Mouse (Mus musculus) heart, postnatal 0 days (tissue): ENCODE data around the gene Slc22a12.

ENCODE experiments used
- CTCF ChIP-seq: IDR thresholded peaks from 2 replicates; pipeline ENCODE4 v1.5.1; 2016; ENCODE audit warnings: antibody characterized with exemption, control low read depth, low read depth
- EP300 ChIP-seq: IDR thresholded peaks from 2 replicates; pipeline ENCODE4 v1.6.1; 2016; ENCODE audit warnings: antibody characterized with exemption, low read depth

DNA sequence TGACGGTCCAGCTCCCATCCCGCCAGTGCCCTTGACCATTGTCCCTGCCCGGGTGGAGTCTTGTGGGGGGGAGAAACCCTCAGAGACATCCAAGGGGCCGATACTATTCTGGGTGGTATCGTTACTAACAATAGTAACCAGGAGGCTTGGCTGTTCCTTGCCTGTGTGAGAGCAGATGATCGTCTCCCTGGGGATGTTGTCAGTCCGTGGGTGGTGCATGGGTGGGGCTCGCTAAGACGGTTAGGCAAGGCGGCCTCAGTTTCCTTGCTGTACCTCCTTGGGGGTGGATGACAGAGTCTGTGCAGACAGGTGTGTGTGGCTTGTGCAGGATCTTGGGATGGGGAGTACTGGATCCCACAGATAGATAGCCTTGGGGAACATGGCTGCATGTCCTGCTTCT lies 35.4 kb downstream of the Slc22a12 start:
- TF ChIP-seq CTCF (no peak), EP300 (no peak)
